Mouse (Mus musculus): ENCODE measurements at regions not wholly inside any gene's neighbourhood (a gene's known extent, or its start where the extent isn't known, plus 50 kb on each side); places are given as distances from the start of the nearest gene placed in this dataset.

GRCm38 (mm10) chr13:6261458-6261857, 286.5 kb upstream of the Pitrm1 start:
- TF ChIP-seq CTCF (IDR thresholded peaks at IDR 0.05; ENCODE audit: control insufficient read depth, insufficient read depth, low read length) (no peak), POLR2A (IDR thresholded peaks at IDR 0.05; ENCODE audit: borderline replicate concordance, control insufficient read depth, low read depth, low read length) (no peak)

All from bone marrow, adult 2 months (tissue).